Mouse (Mus musculus) gastrocnemius, adult 8-10 months (tissue): Measurements from ENCODE around the gene Fbxw11. TPM values are rescaled to one million over a fixed set of nuclear protein-coding genes. Genes with fewer than 3 reads are reported as not detected.

Experiments used
- DNase-seq, 2 experiments: peaks; one replicate each; pipeline ENCODE4 v3.0.0; 2022; ENCODE audit warnings: low spot score in 2 of 2
- total RNA-seq, 4 experiments: library from RNA; stranded (reverse); gene quantifications; 2 replicates each; pipeline ENCODE4 v1.2.4; 2022

Fbxw11 gene
- total RNA-seq, 4 experiments from 2014 or later = 59.8 to 72.7 (median 66.6) TPM

- peak in 1 of 2 experiments; percentile 40 for DNase-seq
Measured at GRCm38 (mm10) chr11:32623236-32623635, 19.3 kb upstream of the Fbxw11 start.

GRCm38 (mm10) chr11:32623912-32624311, 18.6 kb upstream of the Fbxw11 start:
- no peak for DNase-seq

GRCm38 (mm10) chr11:32625677-32626076, 16.8 kb upstream of the Fbxw11 start:
- DNase-seq = peak; percentile 59 to 69

GRCm38 (mm10) chr11:32626079-32626478, 16.4 kb upstream of the Fbxw11 start:
- no peak for DNase-seq

GRCm38 (mm10) chr11:32627900-32628299, 14.6 kb upstream of the Fbxw11 start:
- no peak for DNase-seq

GRCm38 (mm10) chr11:32629713-32630211, 12.8 kb upstream of the Fbxw11 start:
- no peak for DNase-seq

DNA sequence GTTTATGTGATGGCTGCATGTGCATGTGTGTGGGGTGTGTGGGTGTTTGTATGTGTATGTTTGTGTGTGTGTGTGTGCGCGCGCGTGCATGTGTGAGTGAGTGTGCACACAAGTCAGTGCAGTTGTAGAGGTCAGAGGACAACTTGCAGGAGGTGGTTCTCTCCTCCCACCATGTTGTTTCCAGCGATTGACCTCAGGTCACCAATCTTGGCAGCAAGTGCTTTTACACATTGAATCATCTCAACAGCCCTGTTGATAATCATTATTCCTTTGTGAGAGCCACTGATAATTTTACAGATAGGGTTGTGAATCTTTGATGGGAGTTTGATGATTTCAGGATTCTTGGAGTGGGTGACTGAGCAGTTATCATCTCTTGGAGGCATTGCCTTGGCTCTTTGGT, 9.9 kb upstream of the Fbxw11 start:
- DNase-seq = no peak

DNA sequence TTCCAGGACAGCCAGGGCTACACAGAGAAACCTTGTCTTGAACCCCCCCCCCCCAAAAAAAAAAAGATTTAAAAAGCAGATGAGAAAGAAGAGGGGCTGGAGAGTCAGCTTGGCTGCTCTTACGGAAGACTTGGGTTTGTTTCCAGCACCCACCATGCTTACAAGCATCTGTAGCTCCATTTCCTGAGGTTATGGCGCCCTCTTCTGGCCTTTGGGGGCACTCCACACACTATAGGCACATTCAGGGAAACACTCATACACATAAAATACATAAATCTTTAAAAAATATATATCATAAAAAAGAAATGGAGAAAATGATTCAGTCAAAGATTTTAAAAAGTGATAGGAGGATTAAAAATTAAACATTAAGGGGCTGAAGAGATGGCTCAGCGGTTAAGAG, 9.0 kb upstream of the Fbxw11 start:
- DNase-seq = no peak

DNA sequence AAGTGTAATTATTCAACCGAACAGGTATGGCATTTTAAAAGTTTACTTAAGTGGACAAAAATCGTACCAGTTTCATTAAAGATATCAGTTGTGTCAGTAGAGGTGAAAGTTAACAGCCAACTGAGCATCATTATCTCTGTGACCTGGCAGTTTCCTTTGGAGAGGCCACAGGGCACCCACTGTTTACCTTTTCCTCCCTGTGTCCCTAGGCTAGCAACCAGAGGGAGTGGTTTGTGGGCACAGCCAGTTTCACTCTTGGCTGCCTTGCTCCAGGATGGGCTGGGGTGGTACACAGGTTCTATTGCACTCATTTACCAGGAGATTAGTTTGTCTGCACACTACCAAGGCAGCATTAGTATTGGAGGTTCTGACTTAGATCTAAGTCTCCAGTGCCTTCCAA, 8.4 kb upstream of the Fbxw11 start:
- DNase-seq = no peak

GRCm38 (mm10) chr11:32634842-32635241, 7.7 kb upstream of the Fbxw11 start:
- DNase-seq = no peak

DNA sequence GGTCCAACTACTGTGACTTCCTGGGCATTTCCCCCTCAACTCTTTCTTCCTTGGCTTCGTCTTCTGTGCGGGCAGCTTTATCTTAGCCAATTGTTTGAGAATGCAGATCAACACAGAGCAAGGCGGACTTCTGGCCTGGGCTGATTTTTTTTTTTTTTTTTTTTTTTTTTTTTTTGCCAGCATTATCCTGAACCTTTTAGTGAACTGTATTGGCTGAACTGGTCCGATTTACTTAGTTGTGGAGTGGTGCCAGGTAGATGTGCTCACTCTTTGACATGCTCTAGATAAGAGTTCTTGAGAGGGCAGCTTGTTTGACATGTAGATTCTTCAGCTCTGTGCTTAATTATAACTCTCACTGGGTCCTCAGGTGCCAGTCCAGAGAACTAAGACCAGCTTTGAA, 6.2 kb upstream of the Fbxw11 start:
- no peak for DNase-seq

DNA sequence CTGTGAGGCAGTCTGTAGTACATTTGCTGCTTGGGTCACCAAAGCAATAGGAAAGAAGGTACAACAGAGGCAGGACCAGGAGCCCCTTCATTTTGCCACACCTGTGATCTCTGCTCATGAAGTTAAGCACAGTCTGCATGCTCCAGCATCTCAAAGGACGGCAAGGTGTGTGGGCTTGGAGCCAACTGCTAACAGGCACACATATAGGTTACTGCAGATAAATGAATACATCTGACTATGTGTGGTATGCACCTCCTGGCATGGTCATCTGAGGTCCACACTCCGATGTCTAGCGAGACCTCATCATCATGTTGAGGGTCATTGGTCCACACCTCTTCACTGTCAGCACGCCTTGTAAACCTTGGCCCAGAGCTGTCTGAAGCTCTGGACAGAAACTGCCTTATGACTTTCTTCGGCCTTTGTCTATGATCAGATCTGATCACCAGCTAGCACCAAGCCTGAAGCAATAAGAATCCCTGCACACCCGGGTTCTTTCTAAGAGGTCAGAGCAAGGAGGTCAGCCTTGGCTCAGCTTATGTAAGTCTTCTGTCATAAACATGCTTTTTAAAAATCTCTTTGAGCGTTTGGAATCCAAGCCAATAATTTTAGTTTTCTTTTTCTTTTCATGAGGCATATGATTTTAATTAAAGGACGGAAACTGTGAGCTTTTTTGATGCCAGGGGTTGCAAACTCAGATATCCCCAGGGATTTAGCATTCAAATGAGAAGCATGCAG, 3.8 kb upstream of the Fbxw11 start:
- no peak for DNase-seq

GRCm38 (mm10) chr11:32640617-32641016, 1.9 kb upstream of the Fbxw11 start:
- DNase-seq = no peak

- DNase-seq = no peak
Measured at GRCm38 (mm10) chr11:32642899-32643886, 669 bp downstream of the Fbxw11 start.

DNA sequence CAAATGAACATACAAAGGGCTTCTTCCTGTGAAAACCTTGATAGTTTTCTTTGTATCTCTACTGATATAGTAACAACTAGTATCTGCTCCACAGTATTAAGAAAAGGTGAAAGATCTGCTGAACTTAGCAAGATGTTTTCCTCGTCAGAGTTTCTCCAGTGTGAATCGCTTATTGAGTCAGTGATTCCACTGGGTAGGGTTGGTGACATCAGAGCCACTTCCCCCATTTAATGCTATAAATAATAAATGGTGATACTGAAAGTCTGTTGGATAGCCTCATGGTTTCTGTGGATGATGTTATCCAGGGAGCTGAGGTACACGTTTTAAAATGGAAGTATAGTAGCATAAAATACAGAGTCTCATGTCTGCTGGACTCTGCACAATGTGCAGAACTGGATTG, 1.5 kb downstream of the Fbxw11 start:
- no peak for DNase-seq

- DNase-seq = no peak
Measured at GRCm38 (mm10) chr11:32647265-32647664, 4.7 kb downstream of the Fbxw11 start.

DNA sequence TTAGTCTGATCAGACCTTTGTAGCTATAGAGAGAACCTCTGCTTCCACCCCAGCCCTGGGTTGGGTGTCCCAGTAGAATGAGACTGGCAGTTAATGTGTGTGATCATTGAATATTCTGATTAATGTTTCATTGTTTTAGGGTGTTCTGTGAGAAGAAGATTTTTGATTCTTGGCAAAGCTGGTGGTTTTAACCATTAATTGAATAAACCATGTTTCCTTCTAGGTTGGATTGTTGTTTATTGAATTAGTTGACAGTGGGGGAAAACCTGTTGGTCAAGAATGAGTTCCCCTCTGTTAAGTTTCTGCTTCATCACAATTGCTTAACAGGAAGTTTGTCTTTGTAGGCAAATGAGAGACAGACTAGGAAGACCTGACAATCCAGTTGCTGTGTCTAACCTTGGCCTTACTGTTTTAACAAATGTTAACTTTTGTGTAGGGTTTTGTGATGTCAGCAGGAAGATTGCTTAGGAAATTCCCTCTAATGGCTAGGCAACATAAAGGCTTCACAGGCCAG, 7.8 kb downstream of the Fbxw11 start:
- DNase-seq = no peak

DNA sequence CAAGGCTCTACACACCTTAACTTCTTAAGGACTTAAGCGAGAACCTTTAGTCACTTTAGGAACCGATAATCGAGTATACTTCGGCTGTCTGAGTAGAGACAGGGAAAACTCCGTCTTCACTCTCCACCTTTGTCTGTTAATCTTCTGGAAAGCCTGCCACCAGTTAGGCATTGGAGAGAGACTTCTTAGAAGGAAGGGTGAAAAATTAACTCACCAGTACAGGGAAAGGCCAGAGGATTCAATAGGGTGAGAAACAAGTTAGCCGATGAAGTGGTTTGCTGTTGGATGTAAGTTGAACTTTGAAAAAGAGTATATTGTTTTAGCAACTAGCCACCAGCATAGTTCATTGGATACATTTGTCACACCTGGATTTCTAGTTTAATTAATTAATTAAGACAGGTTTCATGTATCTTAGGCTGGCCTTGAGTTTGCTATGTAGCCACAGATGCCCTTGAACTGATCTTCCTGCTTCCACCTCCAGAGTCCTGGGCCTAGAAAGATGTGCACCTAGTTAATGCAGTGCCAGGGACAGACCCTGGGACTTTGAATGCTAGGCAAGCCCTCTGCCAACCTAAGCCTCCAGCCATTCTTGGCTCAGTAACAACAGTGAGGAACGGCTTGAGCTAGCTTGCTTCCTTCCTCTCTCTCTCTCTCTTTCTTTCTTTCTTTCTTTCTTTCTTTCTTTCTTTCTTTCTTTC, 8.5 kb downstream of the Fbxw11 start:
- no peak for DNase-seq

- DNase-seq = no peak
Measured at GRCm38 (mm10) chr11:32651723-32652122, 9.2 kb downstream of the Fbxw11 start.

DNA sequence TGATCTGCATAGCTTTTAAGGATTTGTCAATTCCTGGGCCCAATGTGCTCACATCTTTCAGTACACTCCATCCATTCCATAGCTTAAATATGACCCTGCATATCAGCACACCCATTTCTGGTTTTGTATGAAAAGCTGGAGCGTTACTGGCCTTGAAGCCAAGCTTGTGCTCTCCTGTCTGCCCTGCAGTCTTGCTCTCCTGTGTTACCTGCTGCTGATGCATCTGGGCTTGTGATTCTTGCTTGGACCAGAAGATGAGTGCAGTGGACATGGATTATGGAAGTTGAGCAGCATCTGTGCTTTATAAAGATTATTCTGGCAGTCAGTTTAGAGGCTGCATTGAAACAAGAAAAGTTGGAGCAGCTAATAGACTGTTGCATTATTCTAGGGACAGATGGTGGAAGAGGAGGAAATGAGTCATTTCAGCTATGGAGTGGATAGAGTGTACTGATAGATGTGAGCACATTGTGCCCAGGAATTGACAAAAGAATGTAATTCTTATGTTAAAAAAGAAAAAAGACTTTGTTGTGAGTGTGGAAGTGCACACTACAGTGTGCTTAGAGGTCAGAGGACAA, 19.6 kb downstream of the Fbxw11 start:
- no peak for DNase-seq

DNA sequence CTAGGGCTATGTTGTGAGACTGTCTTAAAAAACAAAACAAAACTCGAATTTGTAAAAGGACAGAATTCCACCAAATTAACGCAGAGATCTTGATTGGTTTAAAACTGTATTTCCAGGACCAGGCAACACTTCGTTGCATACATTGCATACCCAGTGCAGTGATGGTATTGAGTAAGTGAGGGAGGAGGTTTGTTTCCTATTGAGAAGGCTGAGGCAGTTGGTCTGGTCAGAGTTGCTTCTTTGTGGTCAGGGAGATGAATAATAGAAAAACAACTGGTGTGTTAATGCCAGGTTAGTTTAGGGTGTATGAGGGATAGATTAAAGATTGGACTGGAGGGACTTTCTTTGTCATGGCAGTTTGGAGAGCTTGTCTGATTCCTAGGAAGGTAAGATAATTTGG, 23.1 kb downstream of the Fbxw11 start:
- DNase-seq = no peak
